ENCODE assay signal across 31 mouse cellular contexts in the genomic region with DNA sequence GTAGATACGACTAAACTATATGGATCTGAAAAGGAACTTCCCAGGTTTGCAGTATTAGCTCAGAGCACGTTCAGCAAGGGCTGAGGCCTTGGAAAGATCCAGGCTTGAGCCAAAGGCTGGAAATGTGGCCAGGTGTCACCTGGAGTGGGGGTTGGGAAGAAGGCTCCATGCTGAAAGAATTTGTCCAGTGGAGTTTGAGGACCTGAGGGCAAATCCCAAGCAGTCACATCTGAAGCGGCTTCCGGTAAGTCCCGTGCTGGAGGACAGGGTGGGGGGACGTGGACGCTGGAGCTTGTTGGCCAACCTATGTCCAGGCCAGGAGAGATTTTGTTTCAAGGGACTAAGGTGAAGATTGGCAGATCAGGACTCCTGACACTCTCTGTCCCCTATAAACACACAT. TPM values are rescaled to one million over a fixed set of nuclear protein-coding genes. Genes with fewer than 3 reads are reported as not detected.
DNase-seq lines count a peak whose midpoint lies in the region; ATAC-seq and TF ChIP-seq lines count a peak whose summit lies in the region.
"Had no signal": no experiment of that assay in that cellular context is flagged by ENCODE, and none has a peak within 500 bp of the region (broad histone marks: within the 10 kb centered on the region; RNA-seq: fewer than 3 reads in every experiment).

No protein-coding gene starts in this region.

- peaks cover 24% of the 10 kb centered on the region for H3K4me1 ChIP-seq in forebrain, embryonic 13.5 days
- H3K4me1 ChIP-seq in forebrain, embryonic 12.5 days = peaks cover 27% of the 10 kb centered on the region
- peaks cover 14% of the 10 kb centered on the region; the same call in 1 of the 2 replicates for H3K4me1 ChIP-seq in kidney, embryonic 14.5 days (ENCODE audit: control insufficient read depth, insufficient read depth, low read length)
- H3K4me1 ChIP-seq in kidney, postnatal 0 days (replicated peaks; ENCODE audit: insufficient read depth, low read length) = peaks cover 16% of the 10 kb centered on the region
- H3K4me1 ChIP-seq in liver, embryonic 11.5 days (replicated peaks; ENCODE audit: control insufficient read depth, insufficient read depth, low read length) = peaks cover 14% of the 10 kb centered on the region

- ATAC-seq in forebrain, embryonic 13.5 days = no peak
- ATAC-seq in forebrain, embryonic 12.5 days (ENCODE audit: low FRiP score) = no peak
- no peak for ATAC-seq in kidney, embryonic 14.5 days (ENCODE audit: low FRiP score, low TSS enrichment)
- no peak for ATAC-seq in kidney, postnatal 0 days (replicated peaks; ENCODE audit: low FRiP score, low read depth)
- ATAC-seq in liver, embryonic 11.5 days (replicated peaks; ENCODE audit: low FRiP score) = no peak
- ATAC-seq: activated CD4-positive, CD25-positive, alpha-beta regulatory T cell, adult 4 months; inflammation-experienced regulatory T-cells, adult 6 months; liver, embryonic 12.5 days; liver, postnatal 0 days; midbrain, embryonic 16.5 days had no signal

- peaks cover 20% of the 10 kb centered on the region for H3K36me3 ChIP-seq in forebrain, embryonic 13.5 days (ENCODE audit: poor library complexity, severe bottlenecking)
- peaks cover 18% of the 10 kb centered on the region for H3K36me3 ChIP-seq in forebrain, embryonic 12.5 days (replicated peaks)
- H3K36me3 ChIP-seq in kidney, embryonic 14.5 days (ENCODE audit: control insufficient read depth, insufficient read depth, low read length) = peaks cover 13% of the 10 kb centered on the region
- H3K36me3 ChIP-seq in kidney, postnatal 0 days (ENCODE audit: insufficient read depth, low read length) = 0 out of 2 replicates have a peak, but pooled peaks cover 4% of the 10 kb centered on the region
- H3K36me3 ChIP-seq in liver, embryonic 11.5 days (ENCODE audit: control insufficient read depth, insufficient read depth, low read length) = peaks cover 18% of the 10 kb centered on the region

- no peak overlapping the region for H3K9ac ChIP-seq in forebrain, embryonic 13.5 days
- no peak overlapping the region for H3K9ac ChIP-seq in forebrain, embryonic 12.5 days
- H3K9ac ChIP-seq in kidney, embryonic 14.5 days (ENCODE audit: low read depth, low read length) = no peak overlapping the region
- H3K9ac ChIP-seq in kidney, postnatal 0 days (ENCODE audit: low read depth, low read length) = peak overlapping the region; percentile 83; the same call in 1 of the 2 replicates
- H3K9ac ChIP-seq in liver, embryonic 11.5 days (ENCODE audit: low read depth, low read length) = no peak overlapping the region
- H3K9ac ChIP-seq: heart, embryonic 12.5 days; hindbrain, embryonic 15.5 days; limb, embryonic 13.5 days; liver, embryonic 12.5 days; liver, postnatal 0 days had no signal

- no peaks in the 10 kb centered on the region for H3K27me3 ChIP-seq in forebrain, embryonic 13.5 days
- no peaks in the 10 kb centered on the region for H3K27me3 ChIP-seq in forebrain, embryonic 12.5 days
- H3K27me3 ChIP-seq in kidney, embryonic 14.5 days (ENCODE audit: control insufficient read depth, insufficient read depth, low read length) = no peaks in the 10 kb centered on the region
- H3K27me3 ChIP-seq in kidney, postnatal 0 days (ENCODE audit: insufficient read depth, low read length) = no peaks in the 10 kb centered on the region
- no peaks in the 10 kb centered on the region for H3K27me3 ChIP-seq in liver, embryonic 11.5 days (replicated peaks; ENCODE audit: control insufficient read depth, insufficient read depth, low read length)
- H3K27me3 ChIP-seq: CH12.LX; heart, embryonic 12.5 days; hindbrain, embryonic 15.5 days; limb, embryonic 13.5 days; liver, embryonic 12.5 days had no signal

- H3K4me2 ChIP-seq in forebrain, embryonic 13.5 days = no peak overlapping the region
- no peak overlapping the region for H3K4me2 ChIP-seq in forebrain, embryonic 12.5 days
- no peak overlapping the region for H3K4me2 ChIP-seq in kidney, embryonic 14.5 days (replicated peaks; ENCODE audit: low read depth, low read length)
- H3K4me2 ChIP-seq in kidney, postnatal 0 days (ENCODE audit: low read length) = no peak overlapping the region
- H3K4me2 ChIP-seq in liver, embryonic 11.5 days = no peak overlapping the region
- H3K4me2 ChIP-seq: heart, embryonic 12.5 days; liver, embryonic 12.5 days; midbrain, embryonic 11.5 days had no signal

- 0 out of 2 replicates have a peak, but pooled peaks cover 2% of the 10 kb centered on the region for H3K9me3 ChIP-seq in forebrain, embryonic 13.5 days (replicated peaks)
- H3K9me3 ChIP-seq in forebrain, embryonic 12.5 days = peaks cover 15% of the 10 kb centered on the region
- peaks cover 14% of the 10 kb centered on the region for H3K9me3 ChIP-seq in kidney, embryonic 14.5 days (ENCODE audit: control insufficient read depth, low read length)
- H3K9me3 ChIP-seq in kidney, postnatal 0 days (replicated peaks; ENCODE audit: low read length) = no peaks in the 10 kb centered on the region
- H3K9me3 ChIP-seq in liver, embryonic 11.5 days (ENCODE audit: control insufficient read depth, low read length) = peaks cover 8% of the 10 kb centered on the region; the same call in 1 of the 2 replicates
- H3K9me3 ChIP-seq: hindbrain, embryonic 15.5 days had no signal

- H3K4me3 ChIP-seq in forebrain, embryonic 13.5 days = no peak overlapping the region
- H3K4me3 ChIP-seq in forebrain, embryonic 12.5 days (replicated peaks) = no peak overlapping the region
- no peak overlapping the region for H3K4me3 ChIP-seq in kidney, embryonic 14.5 days (ENCODE audit: low read length)
- no peak overlapping the region for H3K4me3 ChIP-seq in kidney, postnatal 0 days (replicated peaks; ENCODE audit: low read depth, low read length)
- H3K4me3 ChIP-seq in liver, embryonic 11.5 days (ENCODE audit: low read depth, low read length) = no peak overlapping the region
- H3K4me3 ChIP-seq: erythroblast, embryonic 14.5 days; heart, adult 2 months; heart, embryonic 12.5 days; hindbrain, embryonic 15.5 days; layer of hippocampus, adult 2 months; left cerebral cortex, adult 2 months; limb, embryonic 13.5 days; liver, embryonic 12.5 days had no signal

- no peak for TF ChIP-seq CTCF in kidney, postnatal 0 days (IDR thresholded peaks at IDR 0.05; ENCODE audit: low read depth)

- 0 out of 2 replicates have a peak overlapping the region, but pooled peaks have one; percentile 10 for H3K27ac ChIP-seq in forebrain, embryonic 13.5 days
- H3K27ac ChIP-seq in forebrain, embryonic 12.5 days = no peak overlapping the region
- no peak overlapping the region for H3K27ac ChIP-seq in kidney, embryonic 14.5 days (ENCODE audit: low read depth, low read length)
- peak overlapping the region; percentile 74 for H3K27ac ChIP-seq in kidney, postnatal 0 days
- no peak overlapping the region for H3K27ac ChIP-seq in liver, embryonic 11.5 days (ENCODE audit: low read depth, low read length)
- H3K27ac ChIP-seq: heart, adult 2 months; hindbrain, embryonic 15.5 days; layer of hippocampus, adult 2 months; left cerebral cortex, adult 2 months; limb, embryonic 13.5 days; liver, embryonic 12.5 days had no signal

- WGBS in forebrain, embryonic 13.5 days = 93% methylated on average over 7 of the region's 7 CpGs
- WGBS in forebrain, embryonic 12.5 days = 90% methylated on average over 7 of the region's 7 CpGs
- WGBS in kidney, embryonic 14.5 days = 83% methylated on average over 7 of the region's 7 CpGs
- WGBS in kidney, postnatal 0 days = 82% methylated on average over 7 of the region's 7 CpGs
- WGBS in liver, embryonic 11.5 days = 88% methylated on average over 7 of the region's 7 CpGs

- peak; percentile 31 to 40 for DNase-seq in kidney, adult 8-10 months
- no peak for DNase-seq in kidney, postnatal 0 days (ENCODE audit: low spot score)
- no peak for DNase-seq in cerebellum, postnatal 4 days (ENCODE audit: low spot score in 2 of 2)
- no peak for DNase-seq in liver, embryonic 11.5 days (ENCODE audit: low spot score)
- DNase-seq: adrenal gland, adult 2 months; adrenal gland, postnatal 36 days; cerebellum, adult 18-20 months; cerebellum, postnatal 10 days; gastrocnemius, postnatal 25 days; heart, adult 2 months; liver, postnatal 0 days; lung, postnatal 36 days; right cerebral cortex, postnatal 25 days; spleen, adult 18-20 months; thymus, adult 2 months; thymus, postnatal 4 days had no signal

RNA-seq across cellular contexts. Expression of a gene that starts 2.1 kb away (rescaled TPM):
- 18.7 and 19.1 TPM in 2 replicates for polyA plus RNA-seq in forebrain, embryonic 13.5 days (2015; fragmentation: Nextera tagmentation; extraction: Ambion mirVana)
- 19.2 and 19.7 TPM in 2 replicates for polyA plus RNA-seq in forebrain, embryonic 12.5 days (2016; fragmentation: Nextera tagmentation; extraction: Ambion mirVana)
- 23.8 and 28.4 TPM in 2 replicates for polyA plus RNA-seq in kidney, embryonic 14.5 days (2014; fragmentation: Nextera tagmentation; extraction: Ambion mirVana)
- polyA plus RNA-seq in kidney, postnatal 0 days (2015; fragmentation: Nextera tagmentation; extraction: Ambion mirVana) = 30.6 and 34.6 TPM in 2 replicates
- 17.6 and 21.7 TPM in 2 replicates for polyA plus RNA-seq in liver, embryonic 11.5 days (2014; fragmentation: Nextera tagmentation; extraction: Ambion mirVana)

RNA-seq across cellular contexts. Expression of a gene that starts 19.2 kb away (rescaled TPM):
- 51.0 and 52.5 TPM in 2 replicates for polyA plus RNA-seq in forebrain, embryonic 13.5 days (2015; fragmentation: Nextera tagmentation; extraction: Ambion mirVana)
- 65.7 and 67.3 TPM in 2 replicates for polyA plus RNA-seq in forebrain, embryonic 12.5 days (2016; fragmentation: Nextera tagmentation; extraction: Ambion mirVana)
- 84.7 and 123 TPM in 2 replicates for polyA plus RNA-seq in kidney, embryonic 14.5 days (2014; fragmentation: Nextera tagmentation; extraction: Ambion mirVana)
- polyA plus RNA-seq in kidney, postnatal 0 days (2015; fragmentation: Nextera tagmentation; extraction: Ambion mirVana) = 129 and 141 TPM in 2 replicates
- polyA plus RNA-seq in liver, embryonic 11.5 days (2014; fragmentation: Nextera tagmentation; extraction: Ambion mirVana) = 92.1 and 96.8 TPM in 2 replicates

Comparison
In these comparisons a context has a peak if more than half of its experiments do, and no peak if none do; other contexts are left out.
1. H3K27ac ChIP-seq: peak in forebrain, embryonic 13.5 days (single experiment) and kidney, postnatal 0 days (single experiment); none in forebrain, embryonic 12.5 days (single experiment), kidney, embryonic 14.5 days (single experiment) and liver, embryonic 11.5 days (single experiment).
2. DNase-seq: peak in kidney, adult 8-10 months (2 of 2); none in kidney, postnatal 0 days (single experiment), cerebellum, postnatal 4 days (0 of 2) and liver, embryonic 11.5 days (single experiment).